Mouse (Mus musculus): ENCODE measurements around the gene Ptcra.
"Not testable (repeated sequence)": the region's sequence is repeated elsewhere in the genome, so short reads cannot be mapped to it uniquely, and the experiment has no call there.

Ptcra gene

GRCm38 (mm10) chr17:46763544-46763943, at the start of gene Ptcra:
TSS of gene Ptcra (minus strand) at chr17:46763712.
- DNase-seq = no peak

GRCm38 (mm10) chr17:46812442-46812841, 48.9 kb upstream of the Ptcra start:
- no peak for DNase-seq

- DNase-seq = no peak
These were observed 47.2 kb upstream of the Ptcra start for GRCm38 (mm10) chr17:46810672-46811071.

GRCm38 (mm10) chr17:46809131-46809830, 45.8 kb upstream of the Ptcra start:
- DNase-seq = no peak

- no peak for DNase-seq
These were observed 44.9 kb upstream of the Ptcra start for GRCm38 (mm10) chr17:46808376-46808775.

- DNase-seq = no peak
These were observed 38.2 kb upstream of the Ptcra start for GRCm38 (mm10) chr17:46801761-46802160.

GRCm38 (mm10) chr17:46799680-46800079, 36.2 kb upstream of the Ptcra start:
- no peak for DNase-seq

GRCm38 (mm10) chr17:46797386-46797785, 33.9 kb upstream of the Ptcra start:
- DNase-seq = no peak

GRCm38 (mm10) chr17:46796743-46797142, 33.2 kb upstream of the Ptcra start:
- DNase-seq = no peak

GRCm38 (mm10) chr17:46792963-46793362, 29.5 kb upstream of the Ptcra start:
- no peak for DNase-seq

GRCm38 (mm10) chr17:46787974-46788373, 24.5 kb upstream of the Ptcra start:
- not testable (repeated sequence) for DNase-seq

GRCm38 (mm10) chr17:46786952-46787351, 23.4 kb upstream of the Ptcra start:
- no peak for DNase-seq

GRCm38 (mm10) chr17:46783222-46783565, 19.7 kb upstream of the Ptcra start:
- no peak for DNase-seq

GRCm38 (mm10) chr17:46782341-46783221, 19.1 kb upstream of the Ptcra start, which contains the start of gene Rpl7l1:
TSS of gene Rpl7l1 (minus strand) at chr17:46782672.
- peak; percentile 92 for DNase-seq

- DNase-seq = no peak
These were observed 18.4 kb upstream of the Ptcra start for GRCm38 (mm10) chr17:46781876-46782275.

GRCm38 (mm10) chr17:46776087-46776486, 12.6 kb upstream of the Ptcra start:
- DNase-seq = no peak

- DNase-seq = no peak
These were observed 11.6 kb upstream of the Ptcra start for GRCm38 (mm10) chr17:46775070-46775469.

- DNase-seq = no peak
These were observed 10.6 kb upstream of the Ptcra start for GRCm38 (mm10) chr17:46774131-46774472.

- DNase-seq = no peak
These were observed 10.0 kb upstream of the Ptcra start for GRCm38 (mm10) chr17:46773278-46774130.

- peak; percentile 87 for DNase-seq
These were observed 9.1 kb upstream of the Ptcra start, which contains the start of gene 2310039H08Rik for GRCm38 (mm10) chr17:46772404-46773277. TSS of gene 2310039H08Rik (plus strand) at chr17:46772635.

GRCm38 (mm10) chr17:46772038-46772403, 8.5 kb upstream of the Ptcra start:
- DNase-seq = no peak

- DNase-seq = no peak
These were observed 8.1 kb upstream of the Ptcra start for GRCm38 (mm10) chr17:46771616-46772015.

Measured in cerebellum, adult 9-11 months (tissue).